Comparison of ENCODE assay signal across 7 mouse cellular contexts in the genomic region with DNA sequence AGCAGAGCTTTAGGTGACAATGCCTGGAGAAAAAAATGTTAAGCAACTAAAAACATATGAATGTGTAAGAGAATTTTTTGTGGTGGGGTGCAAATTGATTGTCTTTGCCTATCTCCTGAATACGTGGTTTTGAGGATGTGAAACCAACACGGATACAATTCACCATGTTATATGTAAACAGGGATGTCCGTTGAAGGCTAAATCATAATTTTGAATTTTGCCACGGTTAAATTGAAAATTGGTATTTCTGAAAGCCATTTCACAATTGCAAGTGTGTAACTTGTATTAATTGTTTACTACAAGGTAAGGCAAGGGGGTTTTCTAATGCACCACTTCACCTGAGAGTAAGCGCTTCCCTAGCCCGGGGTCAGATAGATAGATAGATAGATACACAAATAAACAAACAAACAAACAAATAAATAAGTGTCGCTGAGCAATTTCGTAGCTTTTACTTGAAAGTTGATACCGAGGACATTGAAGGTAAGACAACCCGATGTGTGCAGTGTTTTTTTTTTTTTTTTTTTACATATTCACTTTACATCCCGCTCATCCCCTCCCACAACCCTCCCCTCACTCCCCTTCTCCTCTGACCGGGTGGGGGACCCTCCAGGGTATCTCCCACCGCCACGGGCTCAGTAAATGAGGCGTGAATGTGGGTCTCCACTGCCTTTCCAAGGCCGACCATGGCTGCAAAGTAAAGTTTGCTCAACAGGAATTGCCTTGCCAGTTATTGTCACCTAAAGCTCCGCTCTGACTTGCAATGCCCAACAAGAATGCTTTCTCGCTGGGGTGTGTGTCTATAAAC. TPM values are rescaled to one million over a fixed set of nuclear protein-coding genes. Genes with fewer than 3 reads are reported as not detected.
DNase-seq lines count a peak whose midpoint lies in the region; ATAC-seq and TF ChIP-seq lines count a peak whose summit lies in the region.

No protein-coding gene starts in this region.

- TF ChIP-seq CTCF in spleen, adult 2 months (IDR thresholded peaks at IDR 0.05; ENCODE audit: extremely low read depth, insufficient read depth, insufficient read length, insufficient replicate concordance): no peak

- ATAC-seq in forebrain, embryonic 12.5 days (ENCODE audit: low FRiP score): peak; percentile 64
- ATAC-seq in liver, embryonic 11.5 days (replicated peaks; ENCODE audit: low FRiP score): peak; percentile 35
- peak; percentile 3; the same call in 1 of the 2 replicates for ATAC-seq in stomach, embryonic 16.5 days (ENCODE audit: insufficient read depth, low FRiP score)

- no peaks in the 10 kb centered on the region for H3K27me3 ChIP-seq in spleen, adult 2 months (ENCODE audit: control insufficient read depth, insufficient read depth, low read length)
- H3K27me3 ChIP-seq in forebrain, embryonic 12.5 days: no peaks in the 10 kb centered on the region
- no peaks in the 10 kb centered on the region for H3K27me3 ChIP-seq in liver, embryonic 11.5 days (replicated peaks; ENCODE audit: control insufficient read depth, insufficient read depth, low read length)
- H3K27me3 ChIP-seq in stomach, embryonic 16.5 days (ENCODE audit: control insufficient read depth, insufficient read depth, low read length): no peaks in the 10 kb centered on the region

- peak overlapping the region; percentile 57 for H3K4me3 ChIP-seq in spleen, adult 2 months (ENCODE audit: extremely low read depth, insufficient read depth, insufficient read length)
- H3K4me3 ChIP-seq in forebrain, embryonic 12.5 days (replicated peaks): peak overlapping the region; percentile 82
- H3K4me3 ChIP-seq in liver, embryonic 11.5 days (ENCODE audit: low read depth, low read length): peak overlapping the region; percentile 75
- H3K4me3 ChIP-seq in stomach, embryonic 16.5 days (replicated peaks; ENCODE audit: low read length): peak overlapping the region; percentile 81

- no peaks in the 10 kb centered on the region for H3K4me1 ChIP-seq in spleen, adult 2 months (ENCODE audit: control insufficient read depth, insufficient read depth, insufficient read length)
- peaks cover 14% of the 10 kb centered on the region for H3K4me1 ChIP-seq in forebrain, embryonic 12.5 days
- H3K4me1 ChIP-seq in liver, embryonic 11.5 days (replicated peaks; ENCODE audit: control insufficient read depth, insufficient read depth, low read length): peaks cover 8% of the 10 kb centered on the region
- peaks cover 14% of the 10 kb centered on the region for H3K4me1 ChIP-seq in stomach, embryonic 16.5 days (ENCODE audit: control insufficient read depth, insufficient read depth, low read length)

- peak overlapping the region; percentile 74 for H3K9ac ChIP-seq in forebrain, embryonic 12.5 days
- H3K9ac ChIP-seq in liver, embryonic 11.5 days (ENCODE audit: low read depth, low read length): peak overlapping the region; percentile 72
- H3K9ac ChIP-seq in stomach, embryonic 16.5 days (ENCODE audit: low read length): peak overlapping the region; percentile 76

- H3K36me3 ChIP-seq in spleen, adult 2 months (ENCODE audit: control insufficient read depth, insufficient read depth, low read length): no peaks in the 10 kb centered on the region
- peaks cover 5% of the 10 kb centered on the region; the same call in 1 of the 2 replicates for H3K36me3 ChIP-seq in forebrain, embryonic 12.5 days (replicated peaks)
- peaks cover 3% of the 10 kb centered on the region; the same call in 1 of the 2 replicates for H3K36me3 ChIP-seq in liver, embryonic 11.5 days (ENCODE audit: control insufficient read depth, insufficient read depth, low read length)
- H3K36me3 ChIP-seq in stomach, embryonic 16.5 days (ENCODE audit: control insufficient read depth, insufficient read depth, low read length): no peaks in the 10 kb centered on the region

- no peaks in the 10 kb centered on the region for H3K9me3 ChIP-seq in forebrain, embryonic 12.5 days
- H3K9me3 ChIP-seq in liver, embryonic 11.5 days (ENCODE audit: control insufficient read depth, low read length): no peaks in the 10 kb centered on the region
- H3K9me3 ChIP-seq in stomach, embryonic 16.5 days (replicated peaks; ENCODE audit: control insufficient read depth, low read length): no peaks in the 10 kb centered on the region

- TF ChIP-seq POLR2A in spleen, adult 2 months (IDR thresholded peaks at IDR 0.05; ENCODE audit: low read depth, low read length): no peak

- 6% methylated on average over 18 of the region's 18 CpGs for WGBS in spleen, adult 2 months
- WGBS in forebrain, embryonic 12.5 days: 9% methylated on average over 18 of the region's 18 CpGs
- 9% methylated on average over 18 of the region's 18 CpGs for WGBS in liver, embryonic 11.5 days
- 7% methylated on average over 18 of the region's 18 CpGs for WGBS in stomach, embryonic 16.5 days

- no peak overlapping the region for H3K27ac ChIP-seq in spleen, adult 2 months (ENCODE audit: insufficient read depth, low read length)
- peak overlapping the region; percentile 73 for H3K27ac ChIP-seq in forebrain, embryonic 12.5 days
- no peak overlapping the region; the same call in none of the 2 replicates for H3K27ac ChIP-seq in liver, embryonic 11.5 days (ENCODE audit: low read depth, low read length)
- H3K27ac ChIP-seq in stomach, embryonic 16.5 days (ENCODE audit: low read length): peak overlapping the region; percentile 47; the same call in 1 of the 2 replicates

- DNase-seq in spleen, adult 2 months (ENCODE audit: low read depth in 1 of 2, low spot score in 2 of 2): no peak
- DNase-seq in spleen, postnatal 14 days (ENCODE audit: low spot score in 2 of 2): no peak
- DNase-seq in liver, embryonic 11.5 days (ENCODE audit: low spot score): no peak
- DNase-seq in cerebellum, adult 18-20 months: no peak
- DNase-seq in adrenal gland, adult 8-10 months: no peak

- peak overlapping the region; percentile 91 for H3K4me2 ChIP-seq in forebrain, embryonic 12.5 days
- H3K4me2 ChIP-seq in liver, embryonic 11.5 days: peak overlapping the region; percentile 90
- peak overlapping the region; percentile 93 for H3K4me2 ChIP-seq in stomach, embryonic 16.5 days (ENCODE audit: low read depth, low read length)

RNA-seq across cellular contexts. Expression of gene Lrr1, which starts 0.8 kb away (rescaled TPM):
- 0.82 and 1.9 TPM in 2 replicates for polyA plus RNA-seq in spleen, adult 2 months (2012; rRNA removed)
- 29.7 and 32.0 TPM in 2 replicates for polyA plus RNA-seq in forebrain, embryonic 12.5 days (2016; fragmentation: Nextera tagmentation; extraction: Ambion mirVana)
- 28.5 and 33.5 TPM in 2 replicates for polyA plus RNA-seq in liver, embryonic 11.5 days (2014; fragmentation: Nextera tagmentation; extraction: Ambion mirVana)
- polyA plus RNA-seq in stomach, embryonic 16.5 days (2015; fragmentation: Nextera tagmentation; extraction: Ambion mirVana): 14.2 and 16.5 TPM in 2 replicates
- not detected for total RNA-seq in adrenal gland, adult 8-10 months (2022)

RNA-seq across cellular contexts. Expression of gene Rps29, which starts 8.9 kb away (rescaled TPM):
- polyA plus RNA-seq in spleen, adult 2 months (2012; rRNA removed): 1,903 and 2,009 TPM in 2 replicates
- 1,451 and 1,514 TPM in 2 replicates for polyA plus RNA-seq in forebrain, embryonic 12.5 days (2016; fragmentation: Nextera tagmentation; extraction: Ambion mirVana)
- 1,745 and 1,937 TPM in 2 replicates for polyA plus RNA-seq in liver, embryonic 11.5 days (2014; fragmentation: Nextera tagmentation; extraction: Ambion mirVana)
- 1,481 and 1,784 TPM in 2 replicates for polyA plus RNA-seq in stomach, embryonic 16.5 days (2015; fragmentation: Nextera tagmentation; extraction: Ambion mirVana)
- 1,000 to 10,000 TPM; 1,288 to 1,496 (median 1,367) TPM for total RNA-seq in adrenal gland, adult 8-10 months (2022)

RNA-seq across cellular contexts. Expression of gene Rpl36al, which starts 16.0 kb away (rescaled TPM):
- 75.1 and 98.9 TPM in 2 replicates for polyA plus RNA-seq in spleen, adult 2 months (2012; rRNA removed)
- 480 and 487 TPM in 2 replicates for polyA plus RNA-seq in forebrain, embryonic 12.5 days (2016; fragmentation: Nextera tagmentation; extraction: Ambion mirVana)
- 999 and 1,044 TPM in 2 replicates for polyA plus RNA-seq in liver, embryonic 11.5 days (2014; fragmentation: Nextera tagmentation; extraction: Ambion mirVana)
- 590 and 688 TPM in 2 replicates for polyA plus RNA-seq in stomach, embryonic 16.5 days (2015; fragmentation: Nextera tagmentation; extraction: Ambion mirVana)
- total RNA-seq in adrenal gland, adult 8-10 months (2022): 100 to 1,000 TPM; 457 to 680 (median 548) TPM

RNA-seq across cellular contexts. Expression of gene Mgat2, which starts 16.1 kb away (rescaled TPM):
- polyA plus RNA-seq in spleen, adult 2 months (2012; rRNA removed): 14.8 and 17.9 TPM in 2 replicates
- 45.6 and 46.6 TPM in 2 replicates for polyA plus RNA-seq in forebrain, embryonic 12.5 days (2016; fragmentation: Nextera tagmentation; extraction: Ambion mirVana)
- 44.9 and 50.7 TPM in 2 replicates for polyA plus RNA-seq in liver, embryonic 11.5 days (2014; fragmentation: Nextera tagmentation; extraction: Ambion mirVana)
- 32.6 and 41.9 TPM in 2 replicates for polyA plus RNA-seq in stomach, embryonic 16.5 days (2015; fragmentation: Nextera tagmentation; extraction: Ambion mirVana)
- total RNA-seq in adrenal gland, adult 8-10 months (2022): 10 to 100 TPM; 59.8 to 89.4 (median 61.3) TPM

RNA-seq across cellular contexts. Expression of gene Gm49383, which starts 29.0 kb away (rescaled TPM):
- polyA plus RNA-seq in spleen, adult 2 months (2012; rRNA removed): 1.8 and 3.1 TPM in 2 replicates
- polyA plus RNA-seq in forebrain, embryonic 12.5 days (2016; fragmentation: Nextera tagmentation; extraction: Ambion mirVana): 38.6 and 41.0 TPM in 2 replicates
- polyA plus RNA-seq in liver, embryonic 11.5 days (2014; fragmentation: Nextera tagmentation; extraction: Ambion mirVana): 28.6 and 29.8 TPM in 2 replicates
- 18.5 and 22.3 TPM in 2 replicates for polyA plus RNA-seq in stomach, embryonic 16.5 days (2015; fragmentation: Nextera tagmentation; extraction: Ambion mirVana)
- 1 to 10 TPM; 5.1 to 8.0 (median 5.8) TPM for total RNA-seq in adrenal gland, adult 8-10 months (2022)

Comparison
In these comparisons a context has a peak if more than half of its experiments do, and no peak if none do; other contexts are left out.
1. H3K27ac ChIP-seq: peak in forebrain, embryonic 12.5 days (single experiment) and stomach, embryonic 16.5 days (single experiment); none in spleen, adult 2 months (single experiment) and liver, embryonic 11.5 days (single experiment).
2. ATAC-seq: peak in every context shown above with its lines; median percentile 64 in forebrain, embryonic 12.5 days; 35 in liver, embryonic 11.5 days; 3 in stomach, embryonic 16.5 days.
3. Peak in every context shown above with its lines, with median percentiles within 50 percentile points of each other: H3K4me3 ChIP-seq, H3K4me2 ChIP-seq and H3K9ac ChIP-seq.